Mouse (Mus musculus) lung, adult 2 months (tissue): ENCODE measurements at regions not wholly inside any gene's neighbourhood (a gene's known extent, or its start where the extent isn't known, plus 50 kb on each side); places are given as distances from the start of the nearest gene placed in this dataset.

ENCODE experiments used
- DNase-seq: peaks from one replicate; pipeline ENCODE4 v3.0.0; 2022
- H3K4me1 ChIP-seq: fragments of 200-500 bp; 2 replicates; pipeline ENCODE4 v1.6.1; 2011; ENCODE audit warnings: low read length; ENCODE audit not compliant: control insufficient read depth, insufficient read depth
- H3K4me3 ChIP-seq: fragments of 200-500 bp; replicated peaks from 2 replicates; pipeline ENCODE3; 2011; ENCODE audit warnings: low read depth, mild to moderate bottlenecking, control low read depth, low read length; ENCODE audit errors: extremely low read depth
- CTCF ChIP-seq: fragments of 200-500 bp; IDR thresholded peaks from 2 replicates; pipeline ENCODE4 v1.5.1; 2011; ENCODE audit warnings: mild to moderate bottlenecking, low read length, control low read depth; ENCODE audit not compliant: insufficient read depth
- POLR2A ChIP-seq: fragments of 200-500 bp; IDR thresholded peaks from 2 replicates; pipeline ENCODE4 v1.6.1; 2011; ENCODE audit warnings: low read depth, mild to moderate bottlenecking, control low read depth, low read length, borderline replicate concordance; ENCODE audit errors: extremely low read depth
- WGBS: fragments of 180-500 bp; shearing (Covaris S2); methylation state at CpG from one replicate; pipeline ENCODE4 v1.1.7; 2018; 5-methylcytosine and 5-hydroxymethylcytosine counted together

GRCm38 (mm10) chr3:78908196-78908844 is 378.0 kb downstream of the Rapgef2 start:
- DNase-seq: no peak
- no peak for TF ChIP-seq POLR2A
- Histone ChIP-seq H3K4me1 (no peaks in the 10 kb centered on the region), H3K4me3 (no peak overlapping the region)
- 64% methylated on average over 1 of the region's 1 CpGs for WGBS

GRCm38 (mm10) chr3:78907778-78908177 is 378.5 kb downstream of the Rapgef2 start:
- no peaks in the 10 kb centered on the region for H3K4me1 ChIP-seq
- no peak for TF ChIP-seq POLR2A
- TF ChIP-seq CTCF: no peak
- H3K4me3 ChIP-seq: no peak overlapping the region
- no peak for DNase-seq
- 86% methylated on average over 7 of the region's 7 CpGs for WGBS

GRCm38 (mm10) chr3:78901838-78902484 is 384.4 kb downstream of the Rapgef2 start:
- TF ChIP-seq POLR2A: no peak
- no peak for TF ChIP-seq CTCF
- Histone ChIP-seq H3K4me3 (no peak overlapping the region), H3K4me1 (no peaks in the 10 kb centered on the region)
- 38% methylated on average over 4 of the region's 4 CpGs for WGBS
- DNase-seq: no peak

GRCm38 (mm10) chr3:78901016-78901837 is 385.1 kb downstream of the Rapgef2 start:
- no peak for DNase-seq
- H3K4me1 ChIP-seq: no peaks in the 10 kb centered on the region
- no peak for TF ChIP-seq POLR2A
- no peak for TF ChIP-seq CTCF
- 15% methylated on average over 11 of the region's 11 CpGs for WGBS
- H3K4me3 ChIP-seq: no peak overlapping the region

DNA sequence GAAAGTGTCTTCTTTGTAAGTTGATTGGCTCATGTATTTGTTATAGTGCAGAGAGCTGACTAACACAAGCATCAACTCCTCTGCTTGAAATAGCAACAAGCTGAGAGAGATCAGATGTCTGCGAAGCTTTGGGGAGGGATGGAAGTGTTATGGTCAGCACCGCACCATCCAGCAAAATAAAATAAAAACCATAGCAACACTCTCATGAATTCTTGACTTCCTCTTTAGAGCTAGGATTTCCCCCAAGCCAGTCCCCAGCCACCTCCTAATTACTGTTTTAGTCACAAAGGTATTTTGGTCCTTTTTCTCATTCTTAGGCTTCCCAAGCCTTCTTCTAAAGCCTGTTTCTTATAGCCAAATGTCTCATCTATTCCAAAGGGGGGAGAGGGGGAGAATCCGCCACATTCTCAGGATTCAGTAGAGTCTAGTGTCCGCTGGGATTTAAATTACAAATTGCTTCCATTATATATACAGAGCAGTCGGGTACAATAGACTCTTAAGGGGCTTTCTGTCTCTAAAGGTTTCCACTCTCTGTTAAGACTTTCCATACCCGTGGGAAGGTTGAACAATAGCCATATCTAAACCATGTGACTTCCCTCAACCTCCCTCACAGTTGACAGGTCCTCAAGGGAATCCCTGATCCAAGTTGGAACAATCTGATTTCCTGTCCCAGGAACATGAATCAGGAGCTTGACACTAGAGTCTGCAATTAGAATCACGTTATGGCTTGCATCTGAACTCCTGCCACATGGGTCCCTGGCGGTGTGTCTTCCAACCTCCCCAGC is 386.7 kb downstream of the Rapgef2 start:
- DNase-seq: no peak

GRCm38 (mm10) chr3:78889326-78889725 is 397.0 kb downstream of the Rapgef2 start:
- H3K4me3 ChIP-seq: no peak overlapping the region
- DNase-seq: no peak
- no peak for TF ChIP-seq POLR2A
- TF ChIP-seq CTCF: no peak
- H3K4me1 ChIP-seq: no peaks in the 10 kb centered on the region
- WGBS: 61% methylated on average over 3 of the region's 3 CpGs

More for the DNA sequence above, 386.7 kb downstream of the Rapgef2 start:
- 62% methylated on average over 8 of the region's 8 CpGs for WGBS
- Histone ChIP-seq H3K4me1 (no peaks in the 10 kb centered on the region), H3K4me3 (no peak overlapping the region)
- TF ChIP-seq POLR2A (no peak), CTCF (no peak)

GRCm38 (mm10) chr3:78884715-78885114 is 401.6 kb downstream of the Rapgef2 start:
- WGBS: 50% methylated on average over 9 of the region's 9 CpGs
- Histone ChIP-seq H3K4me1 (no peaks in the 10 kb centered on the region), H3K4me3 (no peak overlapping the region)
- TF ChIP-seq CTCF (no peak), POLR2A (no peak)
- no peak for DNase-seq

DNA sequence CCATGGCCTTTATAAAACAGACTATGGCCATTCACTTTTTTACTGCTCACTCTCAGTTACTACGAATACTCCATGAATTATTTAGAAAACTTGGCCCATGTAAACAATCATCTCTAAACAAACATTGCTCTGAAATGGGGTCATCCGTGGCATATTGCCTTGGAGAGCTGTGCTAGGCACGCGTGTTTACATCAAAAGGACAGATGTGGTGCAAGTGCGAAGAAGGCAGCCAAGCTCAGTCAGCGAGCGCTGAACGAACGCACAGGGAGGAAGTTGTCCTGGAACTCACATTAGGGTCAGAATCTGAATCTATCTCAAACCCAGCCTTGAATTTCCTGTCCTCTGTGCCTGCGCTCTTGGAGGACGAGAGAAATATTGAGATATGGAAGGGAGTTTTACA is 402.3 kb downstream of the Rapgef2 start:
- no peak for DNase-seq
- Histone ChIP-seq H3K4me3 (no peak overlapping the region), H3K4me1 (no peaks in the 10 kb centered on the region)
- 43% methylated on average over 11 of the region's 11 CpGs for WGBS
- no peak for TF ChIP-seq POLR2A
- TF ChIP-seq CTCF: no peak

- H3K4me1 ChIP-seq: no peaks in the 10 kb centered on the region
- TF ChIP-seq POLR2A (no peak), CTCF (no peak)
- 72% methylated on average over 13 of the region's 13 CpGs for WGBS
- no peak for DNase-seq
- H3K4me3 ChIP-seq: no peak overlapping the region
These were observed 406.2 kb downstream of the Rapgef2 start for GRCm38 (mm10) chr3:78880072-78880471.
